Mouse (Mus musculus) central nervous system, embryonic 11.5 days (tissue): ENCODE data around the gene Oxld1. TPM values are rescaled to one million over a fixed set of nuclear protein-coding genes. Genes with fewer than 3 reads are reported as not detected.

Source experiments
- polyA plus RNA-seq: library from polyadenylated mRNA; depleted of rRNA; stranded (reverse); fragments of >200 nt; gene quantifications from 2 replicates; pipeline ENCODE4 v1.2.3, GENCODE M21; 2012; rRNA removed

Oxld1 gene
- polyA plus RNA-seq = 6.9 and 7.4 TPM in 2 replicates

GRCm38 (mm10) chr11:120457772-120458751, at the start of gene Oxld1, which contains the start of gene Ccdc137:
Gene Oxld1 (minus strand): TSS chr11:120458068.
Gene Ccdc137 (plus strand): TSS chr11:120458115.

GRCm38 (mm10) chr11:120491317-120492023, 33.6 kb upstream of the Oxld1 start, which contains the start of gene Slc25a10:
Gene Slc25a10 (plus strand): TSS chr11:120491840.

GRCm38 (mm10) chr11:120484265-120484981, 26.6 kb upstream of the Oxld1 start, which contains the start of gene Mrpl12:
Gene Mrpl12 (plus strand): TSS chr11:120484613.

GRCm38 (mm10) chr11:120467051-120467735, 9.3 kb upstream of the Oxld1 start, which contains the start of gene Arl16:
Gene Arl16 (minus strand): TSS chr11:120467607.

GRCm38 (mm10) chr11:120453306-120453705, 4.6 kb downstream of the Oxld1 start, which contains the start of gene Pde6g:
Gene Pde6g (minus strand): TSS chr11:120453500.

GRCm38 (mm10) chr11:120442344-120442743, 15.5 kb downstream of the Oxld1 start, which contains the start of gene Tspan10:
Gene Tspan10 (plus strand): TSS chr11:120442644.

GRCm38 (mm10) chr11:120437152-120437856, 20.6 kb downstream of the Oxld1 start, which contains the start of gene Nploc4:
Gene Nploc4 (minus strand): TSS chr11:120437708.

Other genes starting within 250 kb of the Oxld1 start
- 40.3 and 44.1 TPM in 2 replicates for gene Bahcc1, start 225.1 kb downstream of the Oxld1 start, polyA plus RNA-seq
- 1,155 and 2,096 TPM in 2 replicates for gene Actg1, start 109.5 kb downstream of the Oxld1 start, polyA plus RNA-seq
- 0.23 and 0.48 TPM in 2 replicates for gene Fscn2, start 96.5 kb downstream of the Oxld1 start, polyA plus RNA-seq
- 26.2 and 38.4 TPM in 2 replicates for gene Faap100, start 79.3 kb downstream of the Oxld1 start, polyA plus RNA-seq
- gene Nploc4, start 20.4 kb downstream of the Oxld1 start, polyA plus RNA-seq = 43.1 and 58.4 TPM in 2 replicates
- gene Tspan10, start 15.4 kb downstream of the Oxld1 start, polyA plus RNA-seq = 0.11 and 0.24 TPM in 2 replicates
- gene Pde6g, start 4.6 kb downstream of the Oxld1 start, polyA plus RNA-seq = 0.35 and 0.37 TPM in 2 replicates
- 36.2 and 42.9 TPM in 2 replicates for gene Ccdc137, start within 50 bp of the Oxld1 start, polyA plus RNA-seq
- gene Arl16, start 9.5 kb upstream of the Oxld1 start, polyA plus RNA-seq = 30.2 and 41.6 TPM in 2 replicates
- gene Mrpl12, start 26.5 kb upstream of the Oxld1 start, polyA plus RNA-seq = 106 and 125 TPM in 2 replicates
- gene Slc25a10, start 33.8 kb upstream of the Oxld1 start, polyA plus RNA-seq = 39.4 and 50.5 TPM in 2 replicates
- gene Gcgr, start 72.6 kb upstream of the Oxld1 start, polyA plus RNA-seq = 1.2 and 1.7 TPM in 2 replicates
- gene Mcrip1, start 91.7 kb upstream of the Oxld1 start, polyA plus RNA-seq = 164 and 177 TPM in 2 replicates
- gene Ppp1r27, start 93.1 kb upstream of the Oxld1 start, polyA plus RNA-seq = not detected in 2 replicates
- 365 and 391 TPM in 2 replicates for gene P4hb, start 115.2 kb upstream of the Oxld1 start, polyA plus RNA-seq
- 303 and 501 TPM in 2 replicates for gene Arhgdia, start 123.6 kb upstream of the Oxld1 start, polyA plus RNA-seq
- 300 and 546 TPM in 2 replicates for gene Alyref, start 140.3 kb upstream of the Oxld1 start, polyA plus RNA-seq
- gene Anapc11, start 140.4 kb upstream of the Oxld1 start, polyA plus RNA-seq = 138 and 143 TPM in 2 replicates
- gene Npb, start 150.4 kb upstream of the Oxld1 start, polyA plus RNA-seq = 1.4 TPM in 2 replicates
- 132 and 188 TPM in 2 replicates for gene Pcyt2, start 159.9 kb upstream of the Oxld1 start, polyA plus RNA-seq
- gene Sirt7, start 167.2 kb upstream of the Oxld1 start, polyA plus RNA-seq = 44.4 and 107 TPM in 2 replicates
- 42.7 and 60.6 TPM in 2 replicates for gene Mafg, start 175.5 kb upstream of the Oxld1 start, polyA plus RNA-seq
- 13.8 and 25.2 TPM in 2 replicates for gene Pycr1, start 185.7 kb upstream of the Oxld1 start, polyA plus RNA-seq
- 0.08 and 0.26 TPM in 2 replicates for gene Myadml2, start 190.1 kb upstream of the Oxld1 start, polyA plus RNA-seq
- gene Notum, start 203.1 kb upstream of the Oxld1 start, polyA plus RNA-seq = 2.2 and 5.1 TPM in 2 replicates
- gene Aspscr1, start 214.9 kb upstream of the Oxld1 start, polyA plus RNA-seq = 69.8 and 105 TPM in 2 replicates